Mouse (Mus musculus): ENCODE data around the gene Alox5. TPM values are rescaled to one million over a fixed set of nuclear protein-coding genes. Genes with fewer than 3 reads are reported as not detected.

The Alox5 gene
- polyA plus RNA-seq, 1 experiment from 2014 or later, result 7.1 TPM

DNA sequence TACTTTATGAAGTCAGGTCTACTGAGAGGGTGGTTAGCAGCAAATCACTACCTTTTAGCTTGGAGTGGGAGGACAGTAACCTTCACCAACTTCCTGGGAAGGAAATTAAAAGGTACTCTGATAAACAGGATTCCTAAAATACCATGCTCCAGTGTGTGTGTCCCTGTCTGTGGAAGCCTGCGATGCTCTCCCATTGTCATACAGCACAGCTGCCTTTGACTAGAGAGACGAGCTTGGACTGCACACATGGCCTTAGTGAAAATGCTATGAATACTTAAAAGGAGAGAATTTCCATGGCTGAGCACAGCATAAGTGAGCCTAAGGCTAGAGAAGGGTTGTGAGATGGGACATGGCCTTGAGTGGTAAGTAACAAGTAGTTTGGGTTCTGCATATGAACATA lies 62.8 kb downstream of the Alox5 start:
- WGBS, result 72% methylated on average over 2 of the region's 2 CpGs
- Histone ChIP-seq H3K9me3 (no peaks in the 10 kb centered on the region), H3K4me3 (no peak overlapping the region), H3K27ac (no peak overlapping the region), H3K36me3 (peaks cover 6% of the 10 kb centered on the region; the same call in 1 of the 2 replicates), H3K27me3 (ENCODE audit: insufficient read depth, poor library complexity, severe bottlenecking) (no peaks in the 10 kb centered on the region), H3K4me1 (peaks cover 8% of the 10 kb centered on the region; the same call in 1 of the 2 replicates)
- DNase-seq (ENCODE audit: low spot score), result no peak

DNA sequence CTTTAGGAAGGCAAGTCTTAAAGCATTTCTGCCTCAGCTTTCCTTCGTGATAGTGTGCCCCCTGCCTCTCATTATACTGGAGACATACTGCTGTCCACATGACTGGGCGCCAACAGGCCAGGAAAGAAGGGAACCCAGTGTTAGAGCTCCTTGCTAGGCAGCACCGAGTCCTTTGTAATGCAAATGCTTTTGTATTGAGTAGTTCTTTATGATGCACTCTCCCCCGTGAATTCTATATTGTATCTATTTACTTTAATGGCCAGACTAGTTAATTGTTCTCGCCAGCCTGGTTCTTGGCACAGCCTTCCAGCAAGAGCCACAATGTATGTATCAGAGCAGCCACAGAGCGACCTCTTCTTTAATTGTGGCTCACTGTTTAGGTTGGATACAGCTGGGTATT lies 63.4 kb downstream of the Alox5 start:
- no peaks in the 10 kb centered on the region for H3K9me3 ChIP-seq
- 82% methylated on average over 6 of the region's 6 CpGs for WGBS
- no peak overlapping the region for H3K27ac ChIP-seq
- H3K27me3 ChIP-seq (ENCODE audit: insufficient read depth, poor library complexity, severe bottlenecking), result no peaks in the 10 kb centered on the region
- no peak for DNase-seq (ENCODE audit: low spot score)
- peaks cover 8% of the 10 kb centered on the region; the same call in 1 of the 2 replicates for H3K4me1 ChIP-seq
- H3K4me3 ChIP-seq, result no peak overlapping the region
- H3K36me3 ChIP-seq, result peaks cover 6% of the 10 kb centered on the region; the same call in 1 of the 2 replicates

DNA sequence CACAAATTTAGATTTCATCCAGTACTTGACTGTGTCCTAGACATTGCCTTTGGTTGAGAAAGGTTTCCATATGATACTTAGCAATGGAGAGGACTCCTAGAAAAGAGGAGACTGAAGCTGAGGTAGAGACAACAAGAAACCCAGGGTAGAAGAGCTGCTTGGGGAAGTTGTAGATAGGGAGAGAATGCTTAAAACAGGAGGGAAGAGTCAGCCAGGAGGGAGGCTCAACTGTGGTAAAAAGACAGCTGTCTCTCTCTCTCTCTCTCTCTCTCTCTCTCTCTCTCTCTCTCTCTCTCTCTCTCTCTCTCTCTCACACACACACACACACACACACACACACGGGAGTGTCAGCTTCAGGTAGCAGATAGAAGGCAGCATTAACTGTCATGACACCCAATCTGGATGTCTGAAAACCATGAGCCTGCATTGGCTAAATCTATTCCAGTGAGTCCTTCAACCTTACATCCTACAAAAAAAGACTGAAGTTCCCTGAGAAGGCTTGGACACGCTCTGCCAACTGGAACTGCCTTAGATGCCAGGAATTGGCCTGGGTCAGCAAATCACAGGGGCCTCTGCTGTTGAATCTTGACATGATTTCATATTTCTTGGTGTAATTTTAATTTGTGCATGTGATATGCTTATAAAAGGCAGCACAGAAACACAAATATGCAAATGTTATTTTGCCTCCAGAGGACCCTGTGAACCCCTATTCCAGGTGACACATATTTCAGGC lies 65.9 kb downstream of the Alox5 start:
- no peak overlapping the region for H3K27ac ChIP-seq
- no peaks in the 10 kb centered on the region for H3K9me3 ChIP-seq
- no peak overlapping the region for H3K4me3 ChIP-seq
- WGBS, result 77% methylated on average over 2 of the region's 2 CpGs
- no peak for DNase-seq (ENCODE audit: low spot score)
- H3K27me3 ChIP-seq (ENCODE audit: insufficient read depth, poor library complexity, severe bottlenecking), result no peaks in the 10 kb centered on the region
- H3K4me1 ChIP-seq, result 0 out of 2 replicates have a peak, but pooled peaks cover 3% of the 10 kb centered on the region
- no peaks in the 10 kb centered on the region for H3K36me3 ChIP-seq

DNA sequence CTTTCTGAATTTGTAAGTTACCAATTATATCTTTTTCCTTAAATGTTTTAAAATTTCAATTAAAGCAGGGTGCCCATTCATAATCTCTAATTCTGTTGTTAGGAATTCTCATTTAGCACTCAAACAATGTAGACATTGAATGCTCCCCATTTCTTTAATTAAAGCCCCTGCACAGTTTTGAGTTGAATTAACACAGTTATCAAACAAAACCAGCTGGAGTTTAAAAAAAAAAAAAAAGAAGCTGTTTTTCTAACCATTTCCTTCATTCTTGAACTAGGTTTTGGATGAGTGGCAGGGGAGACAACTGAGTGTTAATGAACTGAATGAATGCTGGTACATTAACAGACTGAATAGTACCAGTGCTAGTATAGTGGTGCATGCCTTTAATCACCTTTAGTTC lies 71.5 kb downstream of the Alox5 start:
- H3K9me3 ChIP-seq, result no peaks in the 10 kb centered on the region
- H3K4me3 ChIP-seq, result no peak overlapping the region
- no peaks in the 10 kb centered on the region for H3K36me3 ChIP-seq
- DNase-seq (ENCODE audit: low spot score), result no peak
- H3K27ac ChIP-seq, result no peak overlapping the region
- H3K4me1 ChIP-seq, result peaks cover 13% of the 10 kb centered on the region
- H3K27me3 ChIP-seq (ENCODE audit: insufficient read depth, poor library complexity, severe bottlenecking), result no peaks in the 10 kb centered on the region

DNA sequence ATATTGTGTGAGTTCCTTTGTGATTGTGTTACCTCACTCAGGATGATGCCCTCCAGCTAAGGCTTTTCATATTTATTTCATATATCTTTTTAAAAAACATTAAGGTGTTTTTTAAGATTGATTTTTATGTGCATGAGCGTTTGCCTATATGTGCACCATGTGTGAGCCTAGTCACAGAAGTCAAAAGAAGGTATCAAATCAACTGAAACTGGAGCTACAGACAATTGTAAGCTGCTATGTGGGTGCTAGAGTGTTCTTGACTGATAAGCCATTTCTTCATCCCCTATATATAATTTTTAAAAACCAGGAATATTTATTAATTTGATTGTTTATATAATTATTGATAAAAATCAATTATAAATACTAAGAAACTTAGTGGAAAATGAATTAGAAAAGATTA lies 72.9 kb downstream of the Alox5 start:
- WGBS, result 95% methylated on average over 1 of the region's 1 CpGs
- Histone ChIP-seq H3K4me3 (no peak overlapping the region), H3K27ac (no peak overlapping the region), H3K36me3 (no peaks in the 10 kb centered on the region), H3K9me3 (no peaks in the 10 kb centered on the region), H3K27me3 (ENCODE audit: insufficient read depth, poor library complexity, severe bottlenecking) (no peaks in the 10 kb centered on the region), H3K4me1 (peaks cover 18% of the 10 kb centered on the region)
- DNase-seq (ENCODE audit: low spot score), result no peak

DNA sequence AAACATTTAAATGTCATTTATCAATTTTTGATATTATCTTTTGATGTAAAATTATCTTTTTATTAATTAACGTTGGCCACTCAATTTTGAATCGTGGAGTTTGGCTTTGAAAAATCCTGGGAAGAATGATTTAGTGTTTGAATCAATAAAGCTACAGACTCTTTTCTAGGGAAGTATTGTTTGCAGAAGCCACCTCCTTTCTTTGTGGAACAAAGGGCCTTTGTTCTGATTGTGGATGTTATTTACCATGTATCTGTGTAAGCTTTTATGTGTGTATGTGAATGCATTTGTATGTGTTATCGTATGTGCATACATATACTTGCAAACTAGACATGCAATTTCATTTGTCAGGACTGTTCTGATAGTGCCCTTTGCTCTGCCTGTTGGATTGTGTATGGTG lies 74.5 kb downstream of the Alox5 start:
- H3K9me3 ChIP-seq, result no peaks in the 10 kb centered on the region
- DNase-seq (ENCODE audit: low spot score), result no peak
- no peak overlapping the region for H3K4me3 ChIP-seq
- H3K27ac ChIP-seq, result no peak overlapping the region
- no peaks in the 10 kb centered on the region for H3K27me3 ChIP-seq (ENCODE audit: insufficient read depth, poor library complexity, severe bottlenecking)
- 83% methylated on average over 3 of the region's 3 CpGs for WGBS
- H3K4me1 ChIP-seq, result peaks cover 19% of the 10 kb centered on the region
- H3K36me3 ChIP-seq, result no peaks in the 10 kb centered on the region

DNA sequence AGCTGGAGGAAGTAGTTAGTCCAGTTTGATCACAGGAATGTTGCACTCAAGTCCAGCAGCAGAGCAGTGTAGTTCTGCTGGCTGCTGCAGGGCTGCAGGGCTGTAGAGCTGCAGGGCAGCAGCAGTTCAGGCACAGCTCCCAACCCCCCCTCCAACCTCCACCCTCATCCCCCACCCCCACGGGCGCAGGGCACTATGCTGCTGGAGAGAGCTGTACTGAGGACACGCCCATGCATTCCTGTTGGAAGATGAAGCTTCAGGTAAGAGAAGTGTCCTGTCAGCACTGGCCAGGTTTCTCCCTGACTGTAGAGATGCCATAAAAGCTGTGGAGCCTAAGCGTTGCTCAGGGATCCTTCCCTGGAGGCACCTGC lies 74.9 kb downstream of the Alox5 start:
- 28% methylated on average over 4 of the region's 4 CpGs for WGBS
- H3K4me3 ChIP-seq, result no peak overlapping the region
- H3K9me3 ChIP-seq, result no peaks in the 10 kb centered on the region

DNA sequence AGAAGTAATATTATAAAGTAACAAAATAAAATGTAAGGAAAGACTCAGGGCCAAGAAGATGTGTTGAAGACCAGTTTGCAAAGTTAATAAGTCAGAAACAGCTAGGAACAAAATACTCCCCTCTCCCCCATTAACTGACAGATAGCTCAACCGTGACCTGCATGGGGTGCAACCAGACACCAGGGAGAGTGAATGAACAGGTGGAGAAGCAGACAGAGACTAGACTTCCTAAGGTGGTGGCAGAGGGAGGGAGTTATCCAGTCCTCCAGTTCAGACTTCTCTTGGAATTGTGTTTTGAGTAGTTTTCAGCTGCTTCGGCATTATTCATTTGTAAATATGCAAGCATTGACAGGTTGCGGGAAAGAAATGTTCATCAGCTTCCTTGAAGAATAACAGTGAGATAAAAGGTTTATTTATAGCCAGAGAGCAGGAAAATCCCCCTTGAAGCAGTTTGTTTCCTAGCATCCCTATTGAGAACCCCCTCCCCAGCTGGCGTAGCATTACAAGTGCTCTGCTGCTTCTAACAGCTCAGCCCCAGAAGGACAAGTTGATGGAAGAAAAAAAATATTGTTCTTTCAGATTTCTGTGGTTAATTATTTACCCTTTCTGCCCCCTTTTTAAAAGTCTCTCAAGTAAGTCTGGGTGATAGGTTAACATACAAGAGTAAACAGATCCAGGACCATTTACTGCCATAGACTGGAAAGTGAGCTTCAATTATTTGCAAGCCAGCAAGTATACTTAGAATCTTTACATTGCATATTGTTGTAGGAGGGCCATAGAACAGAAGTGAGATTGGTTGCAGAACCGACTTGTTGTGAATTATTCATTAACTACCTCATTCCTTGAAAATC lies 75.6 kb downstream of the Alox5 start:
- Histone ChIP-seq H3K27ac (no peak overlapping the region), H3K27me3 (ENCODE audit: insufficient read depth, poor library complexity, severe bottlenecking) (no peaks in the 10 kb centered on the region), H3K9me3 (no peaks in the 10 kb centered on the region), H3K36me3 (no peaks in the 10 kb centered on the region), H3K4me3 (no peak overlapping the region), H3K4me1 (peaks cover 19% of the 10 kb centered on the region)
- no peak for DNase-seq (ENCODE audit: low spot score)
- WGBS, result 31% methylated on average over 5 of the region's 5 CpGs

More for the DNA sequence above, 74.9 kb downstream of the Alox5 start:
- Histone ChIP-seq H3K27ac (peak overlapping the region; percentile 56; the same call in 1 of the 2 replicates), H3K27me3 (ENCODE audit: insufficient read depth, poor library complexity, severe bottlenecking) (no peaks in the 10 kb centered on the region), H3K36me3 (no peaks in the 10 kb centered on the region), H3K4me1 (peaks cover 19% of the 10 kb centered on the region)
- DNase-seq (ENCODE audit: low spot score), result no peak

DNA sequence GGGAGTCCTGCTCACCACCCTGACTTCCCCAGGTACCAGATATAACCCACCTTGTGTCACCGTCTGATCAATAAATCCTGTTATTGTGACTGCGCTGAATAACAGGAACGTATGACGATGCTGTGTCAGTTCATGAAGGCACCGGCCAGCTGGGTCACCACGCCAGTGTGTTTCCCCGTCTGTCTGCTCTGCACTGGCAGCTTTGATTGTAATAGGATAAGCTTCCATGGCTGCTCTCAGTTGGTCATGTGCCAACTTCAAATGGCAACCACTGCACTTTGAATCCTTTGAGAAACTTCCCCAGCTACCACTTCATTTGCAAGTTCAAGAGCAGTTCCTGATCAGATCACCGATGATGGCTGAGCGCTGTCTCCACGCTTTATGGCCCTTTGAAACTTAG lies 77.4 kb downstream of the Alox5 start:
- no peak overlapping the region for H3K4me3 ChIP-seq
- DNase-seq (ENCODE audit: low spot score), result no peak
- H3K27me3 ChIP-seq (ENCODE audit: insufficient read depth, poor library complexity, severe bottlenecking), result no peaks in the 10 kb centered on the region
- no peak overlapping the region for H3K27ac ChIP-seq
- H3K9me3 ChIP-seq, result no peaks in the 10 kb centered on the region
- 90% methylated on average over 10 of the region's 10 CpGs for WGBS
- H3K4me1 ChIP-seq, result peaks cover 19% of the 10 kb centered on the region
- H3K36me3 ChIP-seq, result no peaks in the 10 kb centered on the region

DNA sequence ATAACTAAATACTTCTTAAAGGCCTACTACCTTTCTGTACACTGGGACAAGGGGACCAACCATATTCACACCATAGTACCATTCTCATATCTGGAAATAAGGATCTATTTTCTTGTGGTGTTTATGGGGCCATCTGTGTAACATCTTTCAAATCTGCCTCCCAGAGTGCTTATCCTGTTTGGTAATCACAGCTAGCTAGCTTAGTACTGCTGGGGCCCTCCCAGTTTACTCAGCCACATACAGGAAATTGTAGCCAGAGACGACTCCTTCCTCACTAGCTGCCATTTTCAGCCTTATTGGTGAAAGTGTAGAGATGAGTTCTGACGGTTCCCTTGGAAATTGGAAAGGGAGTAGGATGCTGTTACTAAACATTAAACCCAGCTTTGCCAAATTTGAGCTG lies 79.4 kb downstream of the Alox5 start:
- Histone ChIP-seq H3K27ac (no peak overlapping the region), H3K9me3 (no peaks in the 10 kb centered on the region), H3K4me3 (no peak overlapping the region), H3K36me3 (0 out of 2 replicates have a peak, but pooled peaks cover 7% of the 10 kb centered on the region), H3K27me3 (ENCODE audit: insufficient read depth, poor library complexity, severe bottlenecking) (no peaks in the 10 kb centered on the region), H3K4me1 (peaks cover 19% of the 10 kb centered on the region)
- 55% methylated on average over 2 of the region's 2 CpGs for WGBS
- DNase-seq (ENCODE audit: low spot score), result no peak

DNA sequence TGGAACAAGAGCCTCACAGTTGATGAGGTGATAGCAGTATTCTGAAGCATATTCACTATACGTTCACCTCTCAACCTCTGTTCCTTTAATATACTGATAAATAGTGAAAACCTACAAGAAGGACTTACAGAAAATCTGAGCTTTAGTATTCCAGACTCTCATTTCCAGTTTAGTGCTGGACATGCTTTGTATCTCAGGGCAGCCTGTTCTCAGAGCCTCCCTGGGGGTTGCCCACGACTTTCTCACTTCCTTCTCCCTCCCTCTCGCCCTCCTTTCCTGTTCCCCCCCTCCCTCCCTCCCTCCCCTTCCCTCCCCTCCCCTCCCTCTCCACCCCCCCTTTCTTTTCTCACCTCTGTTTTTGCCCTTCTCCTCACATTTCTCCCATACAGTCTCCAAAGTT lies 80.8 kb downstream of the Alox5 start:
- no peak for DNase-seq (ENCODE audit: low spot score)
- H3K4me3 ChIP-seq, result no peak overlapping the region
- 47% methylated on average over 3 of the region's 3 CpGs for WGBS
- 0 out of 2 replicates have a peak, but pooled peaks cover 7% of the 10 kb centered on the region for H3K36me3 ChIP-seq
- H3K27me3 ChIP-seq (ENCODE audit: insufficient read depth, poor library complexity, severe bottlenecking), result no peaks in the 10 kb centered on the region
- peaks cover 8% of the 10 kb centered on the region for H3K4me1 ChIP-seq
- H3K9me3 ChIP-seq, result no peaks in the 10 kb centered on the region
- no peak overlapping the region for H3K27ac ChIP-seq

DNA sequence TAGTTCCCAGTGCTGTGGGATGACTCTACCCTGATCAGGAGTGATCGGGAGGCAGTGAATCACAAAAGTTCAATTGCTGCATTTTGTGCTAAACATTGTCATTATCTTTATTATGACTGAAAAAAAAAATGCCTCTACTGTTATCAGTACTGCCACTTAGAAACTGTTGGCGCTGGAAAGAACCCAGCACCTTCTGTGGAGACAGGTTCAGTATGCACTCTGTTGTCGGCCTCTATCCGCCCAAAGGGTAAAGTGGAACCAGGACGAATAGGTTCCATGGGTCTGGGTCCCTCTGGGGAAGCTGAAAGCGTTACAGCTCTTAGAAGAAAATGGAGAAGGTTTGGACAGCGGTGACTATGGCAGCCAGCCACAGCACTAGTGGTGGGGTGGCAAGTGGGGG lies 82.1 kb downstream of the Alox5 start:
- no peaks in the 10 kb centered on the region for H3K27me3 ChIP-seq (ENCODE audit: insufficient read depth, poor library complexity, severe bottlenecking)
- no peaks in the 10 kb centered on the region for H3K9me3 ChIP-seq
- DNase-seq (ENCODE audit: low spot score), result no peak
- no peak overlapping the region for H3K4me3 ChIP-seq
- 81% methylated on average over 7 of the region's 7 CpGs for WGBS
- H3K27ac ChIP-seq, result no peak overlapping the region
- 0 out of 2 replicates have a peak, but pooled peaks cover 6% of the 10 kb centered on the region for H3K4me1 ChIP-seq
- H3K36me3 ChIP-seq, result 0 out of 2 replicates have a peak, but pooled peaks cover 7% of the 10 kb centered on the region

DNA sequence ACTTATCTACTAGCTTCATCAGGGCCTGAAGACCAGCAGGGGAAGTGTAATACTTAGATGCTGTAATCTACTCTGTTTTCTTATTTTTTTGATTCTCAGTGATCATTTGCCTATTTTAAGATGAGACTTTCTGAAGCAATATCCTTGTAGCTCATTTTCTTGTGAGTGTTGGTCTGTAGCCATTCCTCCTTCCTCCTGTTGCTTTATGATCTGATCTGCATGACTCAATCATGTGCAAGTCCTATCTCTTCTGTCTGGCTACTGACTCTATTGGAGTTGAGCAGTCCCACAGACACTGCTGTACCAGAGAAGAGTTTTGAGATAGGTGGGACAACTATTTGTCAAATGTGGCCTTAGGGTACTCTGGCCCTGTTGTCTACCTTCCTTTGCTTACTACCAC lies 86.4 kb downstream of the Alox5 start:
- no peaks in the 10 kb centered on the region for H3K27me3 ChIP-seq (ENCODE audit: insufficient read depth, poor library complexity, severe bottlenecking)
- H3K36me3 ChIP-seq, result 0 out of 2 replicates have a peak, but pooled peaks cover 7% of the 10 kb centered on the region
- H3K27ac ChIP-seq, result no peak overlapping the region
- no peak for DNase-seq (ENCODE audit: low spot score)
- peaks cover 10% of the 10 kb centered on the region; the same call in 1 of the 2 replicates for H3K4me1 ChIP-seq
- no peaks in the 10 kb centered on the region for H3K9me3 ChIP-seq
- H3K4me3 ChIP-seq, result no peak overlapping the region

Measured in heart, embryonic 10.5 days (tissue).